Comparison of ENCODE assay signal across 8 mouse cellular contexts in genomic region chr5:33657787-33658663, GRCm38 (mm10). TPM values are rescaled to one million over a fixed set of nuclear protein-coding genes. Genes with fewer than 3 reads are reported as not detected.
A peak's percentile ranks its signal among the peaks of the same experiment; 100 is the strongest.
DNase-seq lines count a peak whose midpoint lies in the region; ATAC-seq and TF ChIP-seq lines count a peak whose summit lies in the region.

Gene Tacc3, plus strand, starts transcription at chr5:33658128.
Gene Tmem129, minus strand, starts transcription at chr5:33658416.

- H3K9ac ChIP-seq in ES-E14 (ENCODE audit: insufficient read depth, low read depth, low read length, poor library complexity, severe bottlenecking), result peak within 1 kb of the TSS; percentile 98
- peak within 1 kb of the TSS; percentile 69 for H3K9ac ChIP-seq in forebrain, embryonic 15.5 days (replicated peaks)

- 0% methylated on average over 60 of the region's 60 CpGs for WGBS in forebrain, embryonic 15.5 days
- WGBS in lung, adult 2 months, result under 1% methylated on average over 60 of the region's 60 CpGs

- TF ChIP-seq POLR2A in lung, adult 2 months (IDR thresholded peaks at IDR 0.05; ENCODE audit: borderline replicate concordance, extremely low read depth, low read depth, low read length), result peak; percentile 89

- ATAC-seq in forebrain, embryonic 15.5 days (replicated peaks), result peak; percentile 99
- peak; percentile 88 for ATAC-seq in neutrophil, adult 5-6 weeks (ENCODE audit: extremely low read depth, insufficient number of reproducible peaks, low FRiP score, poor library complexity, severe bottlenecking)

- H3K27ac ChIP-seq in ES-E14 (ENCODE audit: insufficient read depth, low read depth, low read length, poor library complexity, severe bottlenecking), result peak within 1 kb of the TSS; percentile 91
- H3K27ac ChIP-seq in forebrain, embryonic 15.5 days (replicated peaks), result peak within 1 kb of the TSS; percentile 97

- intact Hi-C loops in heart, postnatal 25 days (cut with DNase I), result loop anchor here (2.0 to 10.0 kb wide), 2 partner anchors 125 to 277 kb away; partner anchors contain the start of genes Letm1 and Nelfa

- in situ Hi-C loops in ES-E14 (cut with MboI; ENCODE audit: low sequenced_read_pairs in 2 of 2, unreplicated experiment in 2 of 2), result no loop called here

- no peak for TF ChIP-seq CTCF in lung, adult 2 months (IDR thresholded peaks at IDR 0.05; ENCODE audit: insufficient read depth, low read length)

- H3K4me3 ChIP-seq in ES-E14 (ENCODE audit: insufficient read depth in 1 of 2, low read depth in 1 of 2, low read length in 2 of 2, poor library complexity in 1 of 2, severe bottlenecking in 1 of 2), result peak within 1 kb of the TSS; percentile 77 to 79
- H3K4me3 ChIP-seq in forebrain, embryonic 15.5 days, result peak within 1 kb of the TSS; percentile 78
- H3K4me3 ChIP-seq in lung, adult 2 months (replicated peaks; ENCODE audit: extremely low read depth, low read depth, low read length), result peak within 1 kb of the TSS; percentile 96

- peaks cover 0 to 2% of the 10 kb centered on the region in 2 experiments; a peak in 1 of 4 replicates for H3K4me1 ChIP-seq in ES-E14 (ENCODE audit: control insufficient read depth in 2 of 2, insufficient read depth in 2 of 2, low read length in 2 of 2, poor library complexity in 1 of 2)
- peaks cover 43% of the 10 kb centered on the region for H3K4me1 ChIP-seq in forebrain, embryonic 15.5 days
- peaks cover 9% of the 10 kb centered on the region; the same call in 1 of the 2 replicates for H3K4me1 ChIP-seq in lung, adult 2 months (ENCODE audit: control insufficient read depth, insufficient read depth, low read length)

- peak; percentile 97 for DNase-seq in ES-E14 (ENCODE audit: low read depth, low spot score)
- DNase-seq in cerebellum, adult 11-12 months, result peak; percentile 99
- peak; percentile 97 for DNase-seq in heart, postnatal 25 days (ENCODE audit: low spot score)
- DNase-seq in layer of hippocampus, adult 18-20 months (ENCODE audit: low spot score in 2 of 2), result peak; percentile 99
- DNase-seq in lung, adult 2 months, result peak; percentile 97
- DNase-seq in thymus, adult 18-20 months, result peak; percentile 98

- no peaks in the 10 kb centered on the region for H3K9me3 ChIP-seq in ES-E14 (ENCODE audit: control insufficient read depth, insufficient read depth, low read depth, low read length)
- H3K9me3 ChIP-seq in forebrain, embryonic 15.5 days, result no peaks in the 10 kb centered on the region

- no peaks in the 10 kb centered on the region for H3K27me3 ChIP-seq in forebrain, embryonic 15.5 days

- H3K36me3 ChIP-seq in ES-E14 (ENCODE audit: control insufficient read depth, insufficient read depth, low read length, poor library complexity, severe bottlenecking), result peaks cover 12% of the 10 kb centered on the region
- H3K36me3 ChIP-seq in forebrain, embryonic 15.5 days, result peaks cover 17% of the 10 kb centered on the region

- H3K4me2 ChIP-seq in forebrain, embryonic 15.5 days (replicated peaks), result peak within 1 kb of the TSS; percentile 95

TF ChIP-seq in ES-E14, 5 proteins besides CTCF, POLR2A, EP300 and RAD21:
- TF ChIP-seq ZNF384 (IDR thresholded peaks at IDR 0.05; ENCODE audit: low read depth, low read length) (no peak), HCFC1 (IDR thresholded peaks at IDR 0.05; ENCODE audit: borderline replicate concordance, insufficient read depth, low read length) (peak; percentile 92), ZC3H11A (IDR thresholded peaks at IDR 0.05; ENCODE audit: borderline replicate concordance, low read depth, low read length) (no peak), MAFK (IDR thresholded peaks at IDR 0.05; ENCODE audit: insufficient read depth, low read depth, low read length) (no peak), CHD2 (IDR thresholded peaks at IDR 0.05; ENCODE audit: low read depth, low read length) (peak; percentile 97)

RNA-seq across cellular contexts. Expression of gene Tacc3, which starts in this region (rescaled TPM):
- 120 and 132 TPM in 2 replicates for total RNA-seq in ES-E14 (2012; rRNA removed)
- polyA plus RNA-seq in forebrain, embryonic 15.5 days (2015; fragmentation: Nextera tagmentation; extraction: Ambion mirVana), result 91.5 and 98.2 TPM in 2 replicates
- total RNA-seq in heart, postnatal 25 days (2021), result 1 to 10 TPM; 2.4 TPM
- total RNA-seq in layer of hippocampus, adult 18-20 months (2021), result 1 to 10 TPM; 3.2 to 3.3 TPM
- polyA plus RNA-seq in lung, adult 2 months (2012; rRNA removed), result 3.1 and 5.3 TPM in 2 replicates
- 14.6 and 23.7 TPM in 2 replicates for total RNA-seq in neutrophil, adult 5-6 weeks (2017)

RNA-seq across cellular contexts. Expression of gene Tmem129, which starts in this region (rescaled TPM):
- total RNA-seq in ES-E14 (2012; rRNA removed), result 15.0 and 17.8 TPM in 2 replicates
- polyA plus RNA-seq in forebrain, embryonic 15.5 days (2015; fragmentation: Nextera tagmentation; extraction: Ambion mirVana), result 31.0 and 35.0 TPM in 2 replicates
- total RNA-seq in heart, postnatal 25 days (2021), result 10 to 100 TPM; 19.8 to 20.2 TPM
- 10 to 100 TPM; 22.6 to 23.4 TPM for total RNA-seq in layer of hippocampus, adult 18-20 months (2021)
- 41.5 and 46.1 TPM in 2 replicates for polyA plus RNA-seq in lung, adult 2 months (2012; rRNA removed)
- 21.5 and 22.0 TPM in 2 replicates for total RNA-seq in neutrophil, adult 5-6 weeks (2017)

Comparison
In these comparisons a context has a peak if more than half of its experiments do, and no peak if none do; other contexts are left out.
1. Peak in every context shown above with its lines: DNase-seq, ATAC-seq, H3K4me3 ChIP-seq and H3K27ac ChIP-seq.
2. RNA of gene Tacc3 (polyA plus RNA-seq): 91.5 to 98.2 TPM in forebrain, embryonic 15.5 days; 3.1 to 5.3 TPM in lung, adult 2 months; every median in the first group is over 10 times any median in the second.